Mouse (Mus musculus) small intestine, adult 2 months (tissue): ENCODE data around the gene Pcbd2.

Source experiments
- CTCF ChIP-seq: fragments of 200-500 bp; IDR thresholded peaks from 2 replicates; pipeline ENCODE4 v1.5.1; 2012; ENCODE audit warnings: low read depth, mild to moderate bottlenecking, control low read depth, inconsistent platforms, low read length, moderate library complexity, mixed read lengths; ENCODE audit not compliant: insufficient replicate concordance, insufficient read length; ENCODE audit errors: extremely low read depth
- POLR2A ChIP-seq: fragments of 200-500 bp; IDR thresholded peaks from 2 replicates; pipeline ENCODE4 v1.6.1; 2012; ENCODE audit warnings: low read depth, mild to moderate bottlenecking, control low read depth, inconsistent platforms, low read length, moderate library complexity

DNA sequence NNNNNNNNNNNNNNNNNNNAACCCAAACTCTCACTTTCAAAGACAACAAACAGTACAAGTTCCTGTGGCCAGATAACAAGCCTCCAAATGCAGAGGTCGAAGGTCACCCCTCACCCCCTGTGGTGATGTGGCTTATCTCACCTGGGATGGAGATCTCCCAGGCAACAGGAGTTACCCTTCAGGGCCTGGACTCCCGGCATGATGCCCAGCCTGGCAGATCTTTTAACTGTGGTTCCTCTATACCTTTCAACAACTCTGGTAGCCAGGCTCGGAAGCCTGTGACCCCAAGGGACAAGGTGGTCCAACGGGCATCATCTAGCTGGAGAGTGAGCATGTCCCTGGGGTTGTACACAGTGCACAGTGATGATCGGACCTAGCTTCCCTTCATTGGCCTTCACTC lies 95.3 kb downstream of the Pcbd2 start:
- TF ChIP-seq CTCF (no peak), POLR2A (no peak)
